Mouse (Mus musculus): ENCODE data around the gene Spop.

The Spop gene

DNA sequence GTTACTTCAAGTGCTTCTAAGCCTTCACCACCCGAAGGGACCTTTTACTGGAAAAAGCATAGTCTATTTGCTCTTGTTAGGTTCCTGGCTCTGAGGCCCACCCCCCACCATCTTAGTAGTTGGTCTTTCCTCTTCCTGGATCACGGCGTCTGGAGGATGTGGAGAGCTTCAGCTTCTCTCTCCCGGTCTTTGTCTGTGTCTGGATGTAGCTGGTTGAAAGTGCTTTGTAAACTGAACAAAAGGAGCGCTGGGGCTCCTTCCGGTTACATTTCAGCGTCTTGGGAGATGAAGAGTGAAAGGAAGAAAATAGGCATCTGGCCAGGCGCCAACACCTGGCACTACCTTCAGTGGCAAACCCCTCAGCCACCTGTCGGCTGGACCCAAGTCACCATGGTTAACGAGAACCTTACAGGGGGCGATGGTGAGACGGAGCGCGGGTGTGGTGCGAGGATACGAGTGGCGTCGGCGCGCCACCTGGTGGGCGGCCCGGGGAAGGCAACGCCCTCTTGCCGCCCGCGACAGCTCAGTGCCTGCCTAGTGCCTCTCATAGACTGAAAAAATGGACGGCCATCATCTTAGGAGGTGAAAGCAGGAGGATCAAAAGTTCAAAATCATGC is 106.7 kb downstream of the Spop start:
- peak; percentile 87 for DNase-seq (ENCODE audit: low read depth)

DNA sequence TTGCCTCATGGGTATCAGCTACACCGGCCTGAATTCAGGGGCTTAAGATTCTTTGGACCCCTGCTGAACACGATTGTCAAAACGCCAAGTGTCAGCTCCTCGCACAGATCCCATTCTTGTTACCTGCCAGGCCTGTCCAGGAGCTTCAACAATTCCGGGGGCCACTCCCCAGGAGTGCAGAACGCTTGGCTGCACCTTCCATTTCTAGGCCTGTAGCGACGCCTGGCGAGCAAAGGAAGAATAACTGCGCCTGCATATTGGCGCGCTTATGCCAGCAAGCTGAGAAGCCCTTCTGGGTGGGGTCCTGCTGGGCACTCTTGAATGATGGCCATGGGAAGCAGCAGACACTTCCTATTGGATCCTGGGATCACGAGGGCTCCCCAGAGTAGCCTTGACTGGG is 107.7 kb downstream of the Spop start:
- peak; percentile 84 for DNase-seq (ENCODE audit: low read depth)

DNA sequence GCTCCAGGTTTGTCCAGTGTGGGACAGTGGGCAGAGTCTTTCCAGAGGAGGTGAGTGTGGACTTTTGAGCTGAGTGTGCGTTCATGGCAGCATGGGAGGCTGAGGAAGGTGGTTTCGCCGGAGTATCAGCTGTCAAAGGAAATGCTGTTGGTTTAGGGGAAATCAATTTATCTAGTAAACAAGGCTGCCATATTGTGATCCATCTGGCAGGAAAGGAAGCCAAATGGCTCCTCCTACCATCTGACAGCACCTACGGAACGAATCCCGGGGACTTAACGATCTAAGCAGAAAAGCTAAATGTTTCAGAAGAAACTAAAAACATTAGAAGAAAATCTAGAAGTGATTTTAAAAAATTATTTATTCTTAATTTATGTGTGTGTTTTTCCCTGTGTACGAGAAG is 113.4 kb downstream of the Spop start:
- no peak for DNase-seq (ENCODE audit: low read depth)

DNA sequence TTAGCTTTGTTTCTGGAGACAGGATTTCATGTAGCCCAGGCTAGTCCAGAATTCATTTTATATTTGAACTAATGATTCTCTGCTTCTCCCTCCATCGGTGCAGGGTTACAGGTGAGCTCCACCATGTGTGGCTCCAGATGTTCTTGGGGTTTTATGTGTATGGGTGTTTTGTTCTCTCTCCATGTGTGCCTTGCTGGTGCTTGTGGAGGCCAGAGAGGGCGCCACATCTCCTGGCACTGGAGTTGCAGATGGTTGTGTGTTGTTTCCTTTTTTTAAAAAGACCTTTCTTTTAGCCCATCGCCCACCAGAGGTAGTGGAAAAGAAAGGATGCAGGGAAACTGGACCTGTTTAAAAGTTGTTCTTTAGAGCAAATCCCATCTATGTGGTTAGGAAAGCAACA is 114.4 kb downstream of the Spop start:
- no peak for DNase-seq (ENCODE audit: low read depth)

DNA sequence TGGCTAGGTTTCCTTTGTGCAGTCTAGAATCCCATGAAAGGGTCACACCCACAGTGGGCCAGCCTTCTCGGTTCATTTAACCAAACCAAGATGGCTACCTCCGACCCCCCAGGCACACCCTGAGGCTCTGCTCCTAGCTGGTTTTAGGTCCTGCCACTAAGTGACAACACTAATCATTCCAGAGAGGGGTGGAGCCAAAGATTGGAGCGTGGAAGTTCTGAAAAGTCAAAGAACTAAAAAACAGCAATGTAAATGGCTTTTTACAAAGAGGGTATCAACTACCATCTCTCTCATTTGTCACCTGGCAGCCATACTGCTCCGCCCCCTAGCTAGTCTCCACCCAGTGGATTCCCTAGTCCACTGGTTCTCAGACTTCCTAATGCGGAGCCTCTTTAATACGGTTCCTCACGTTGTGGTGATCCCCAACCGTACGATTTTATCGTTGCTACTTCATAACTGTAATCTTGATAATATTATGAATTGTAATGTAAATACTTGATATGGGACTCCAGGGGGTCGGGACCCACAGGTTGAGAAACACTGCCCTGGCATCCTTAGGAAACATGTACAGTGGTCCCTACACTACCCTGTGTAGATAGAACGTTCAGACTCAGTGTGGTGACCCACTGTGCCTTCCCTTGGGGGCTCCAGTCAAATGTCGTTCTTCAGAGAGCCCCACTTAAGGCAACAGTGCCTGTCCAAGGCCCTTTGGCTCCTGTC is 118.6 kb downstream of the Spop start:
- DNase-seq (ENCODE audit: low read depth): no peak

DNA sequence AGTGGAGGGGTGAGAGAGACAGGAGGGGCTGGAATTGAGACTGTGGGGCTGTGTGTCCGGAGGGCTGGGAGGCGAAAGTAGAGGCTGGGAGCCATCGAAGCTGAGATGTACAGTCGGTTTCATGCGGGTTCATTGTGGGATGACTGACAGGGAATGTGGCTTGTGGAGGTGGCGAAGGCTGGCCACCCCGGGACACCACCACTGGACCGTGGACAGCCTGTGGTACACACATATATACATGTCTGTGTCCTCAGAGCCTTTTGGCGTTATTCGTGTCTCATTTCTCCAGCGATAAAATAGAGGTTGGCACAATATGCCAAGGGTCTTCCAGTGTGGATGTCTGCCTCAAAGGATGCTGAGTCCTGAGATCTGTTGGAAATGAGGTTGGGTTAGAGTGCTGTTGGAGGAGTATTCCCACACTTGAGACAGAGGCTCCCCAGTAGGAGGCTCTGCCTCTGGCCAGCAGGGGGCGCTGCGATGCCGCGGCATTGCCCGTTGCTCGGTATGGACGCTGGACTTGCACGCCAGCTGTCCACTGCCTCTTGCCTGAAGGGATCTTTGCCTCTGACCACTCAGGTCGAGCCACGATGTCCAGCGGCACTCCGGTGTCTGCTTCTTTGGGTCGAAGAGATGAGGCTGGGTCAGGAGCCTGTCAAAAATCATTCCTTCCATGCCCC is 119.7 kb downstream of the Spop start:
- peak; percentile 75 for DNase-seq (ENCODE audit: low read depth)

DNA sequence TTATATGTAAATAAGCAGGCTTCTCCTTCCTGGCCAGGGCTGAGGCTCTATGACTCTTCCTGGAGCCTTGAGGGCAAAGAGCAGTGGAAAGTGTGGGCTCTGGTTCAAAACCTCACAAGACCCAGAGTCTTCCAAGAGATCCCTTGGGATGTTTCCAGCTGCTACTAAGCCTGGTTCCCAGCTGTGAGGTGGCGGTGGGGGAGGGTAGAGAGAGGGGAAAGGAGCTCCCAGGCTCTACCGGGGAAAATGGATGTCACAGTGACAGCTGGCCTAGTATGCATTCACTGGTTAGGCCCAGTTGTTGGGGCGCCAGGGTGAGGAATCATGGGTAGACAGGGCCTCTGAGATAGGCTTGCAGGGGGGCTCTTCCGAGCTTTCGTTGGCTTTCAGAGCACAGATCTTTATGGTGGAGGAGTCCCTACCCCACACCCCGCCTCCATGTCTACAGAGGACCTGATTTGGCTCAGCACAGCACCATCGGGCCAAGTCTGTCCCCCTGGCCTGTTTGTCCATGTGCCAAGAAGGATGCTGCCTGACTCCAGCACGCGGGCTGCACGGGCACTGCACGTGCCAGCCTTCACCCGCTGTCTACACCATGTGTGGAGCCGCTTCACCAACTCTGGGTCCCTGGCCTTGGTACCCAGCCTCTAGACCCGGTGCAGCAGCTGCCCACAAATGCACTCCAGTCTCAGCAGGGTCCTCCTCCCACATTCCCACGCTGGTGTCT is 124.7 kb downstream of the Spop start:
- no peak for DNase-seq (ENCODE audit: low read depth)

DNA sequence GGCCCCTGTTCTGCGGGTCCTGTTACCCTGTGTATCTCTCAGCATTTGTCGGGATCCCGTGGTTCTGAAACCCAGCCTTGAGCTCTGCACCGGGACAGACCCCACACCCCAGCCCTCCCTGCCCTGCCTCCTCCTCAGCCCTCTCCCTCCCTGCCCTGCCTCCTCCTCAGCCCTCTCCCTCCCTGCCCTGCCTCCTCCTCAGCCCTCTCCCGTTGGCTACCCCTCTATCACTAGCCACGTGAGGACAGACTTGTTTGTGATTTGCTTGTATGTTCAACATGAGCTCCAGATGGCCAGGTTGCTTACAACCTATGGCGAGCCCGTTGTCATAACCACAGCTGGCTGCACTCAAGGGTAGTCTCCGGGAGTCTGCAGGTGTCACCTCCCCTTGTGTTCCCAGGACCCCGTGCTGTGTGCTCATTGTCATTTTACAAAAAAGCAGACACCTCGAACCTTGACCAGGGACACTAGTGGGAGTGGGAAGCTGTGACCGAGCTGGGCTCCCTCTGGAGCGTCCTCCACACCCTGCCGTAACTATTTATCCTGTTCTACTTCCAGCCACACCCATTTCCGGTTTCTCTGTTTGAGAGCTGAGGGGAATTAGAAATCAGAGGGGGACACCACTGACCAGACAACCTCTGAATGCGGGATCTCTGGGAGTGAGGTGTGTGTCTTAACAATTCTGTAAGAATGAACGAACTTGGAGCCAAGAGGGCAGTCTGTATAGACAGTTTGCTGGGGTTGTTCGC is 126.9 kb downstream of the Spop start:
- DNase-seq (ENCODE audit: low read depth): no peak

All from 416B (cell line).